Mouse (Mus musculus): ENCODE results near the gene Derl3. TPM values are rescaled to one million over a fixed set of nuclear protein-coding genes. Genes with fewer than 3 reads are reported as not detected.
A peak's percentile ranks its signal among the peaks of the same experiment; 100 is the strongest.

Derl3 gene
- total RNA-seq, 2 experiments from 2014 or later, result 1.7 TPM; not detected in 1

- no peak for ATAC-seq (replicated peaks; ENCODE audit: low FRiP score, low TSS enrichment, poor library complexity, severe bottlenecking)
Measured at GRCm38 (mm10) chr10:75936909-75937667, 43.9 kb downstream of the Derl3 start.

GRCm38 (mm10) chr10:75937851-75938643 is 44.8 kb downstream of the Derl3 start:
- 0 out of 2 replicates have a peak, but pooled peaks have one; percentile 16 for ATAC-seq (replicated peaks; ENCODE audit: low FRiP score, low TSS enrichment, poor library complexity, severe bottlenecking)

GRCm38 (mm10) chr10:75939481-75940234 is 46.4 kb downstream of the Derl3 start:
- peak; percentile 51; the same call in 1 of the 2 replicates for ATAC-seq (replicated peaks; ENCODE audit: low FRiP score, low TSS enrichment, poor library complexity, severe bottlenecking)

- ATAC-seq (replicated peaks; ENCODE audit: low FRiP score, low TSS enrichment, poor library complexity, severe bottlenecking), result no peak
Measured at GRCm38 (mm10) chr10:75940520-75940919, 47.3 kb downstream of the Derl3 start, which contains the start of gene Gm867. Gene Gm867, minus strand, starts transcription at chr10:75940672.

- ATAC-seq (replicated peaks; ENCODE audit: low FRiP score, low TSS enrichment, poor library complexity, severe bottlenecking), result no peak
Measured at GRCm38 (mm10) chr10:75941042-75941824, 48.0 kb downstream of the Derl3 start.

- ATAC-seq (replicated peaks; ENCODE audit: low FRiP score, low TSS enrichment, poor library complexity, severe bottlenecking), result no peak; the same call in 1 of the 2 replicates
Measured at GRCm38 (mm10) chr10:75942736-75943477, 49.7 kb downstream of the Derl3 start, which contains the start of gene Vpreb3. Gene Vpreb3, plus strand, starts transcription at chr10:75943057.

- ATAC-seq (replicated peaks; ENCODE audit: low FRiP score, low TSS enrichment, poor library complexity, severe bottlenecking), result no peak
Measured at GRCm38 (mm10) chr10:75944066-75944772, 51.0 kb downstream of the Derl3 start.

GRCm38 (mm10) chr10:75945213-75945612 is 52.0 kb downstream of the Derl3 start:
- ATAC-seq (replicated peaks; ENCODE audit: low FRiP score, low TSS enrichment, poor library complexity, severe bottlenecking), result no peak

Other genes starting within 250 kb of the Derl3 start
- 2.3 and 4.8 TPM in 2 replicates for gene Susd2, start 249.4 kb upstream of the Derl3 start, total RNA-seq (2014; fragmentation: Nextera tagmentation)
- gene Susd2, start 249.4 kb upstream of the Derl3 start, total RNA-seq (2017), result 0.69 and 0.94 TPM in 2 replicates
- 71.3 and 96.2 TPM in 2 replicates for gene Cabin1, start 129.1 kb upstream of the Derl3 start, total RNA-seq (2014; fragmentation: Nextera tagmentation)
- gene Cabin1, start 129.1 kb upstream of the Derl3 start, total RNA-seq (2017), result 25.5 and 33.5 TPM in 2 replicates
- gene Ddt, start 120.0 kb upstream of the Derl3 start, total RNA-seq (2014; fragmentation: Nextera tagmentation), result 41.3 and 45.6 TPM in 2 replicates
- gene Ddt, start 120.0 kb upstream of the Derl3 start, total RNA-seq (2017), result 39.1 and 49.7 TPM in 2 replicates
- not detected in 2 replicates for gene Gm20441, start 112.5 kb upstream of the Derl3 start, total RNA-seq (2014; fragmentation: Nextera tagmentation)
- not detected in 2 replicates for gene Gm20441, start 112.5 kb upstream of the Derl3 start, total RNA-seq (2017)
- 2.0 and 2.7 TPM in 2 replicates for gene Gstt3, start 112.0 kb upstream of the Derl3 start, total RNA-seq (2014; fragmentation: Nextera tagmentation)
- gene Gstt3, start 112.0 kb upstream of the Derl3 start, total RNA-seq (2017), result 3.0 TPM in 1 of 2 replicates, not detected in the other
- 0.49 and 2.5 TPM in 2 replicates for gene Gstt1, start 94.8 kb upstream of the Derl3 start, total RNA-seq (2014; fragmentation: Nextera tagmentation)
- 1.4 and 2.1 TPM in 2 replicates for gene Gstt1, start 94.8 kb upstream of the Derl3 start, total RNA-seq (2017)
- not detected in 2 replicates for gene Gstt4, start 70.9 kb upstream of the Derl3 start, total RNA-seq (2014; fragmentation: Nextera tagmentation)
- 0.65 TPM in 1 of 2 replicates, not detected in the other for gene Gstt4, start 70.9 kb upstream of the Derl3 start, total RNA-seq (2017)
- gene Gstt2, start 56.0 kb upstream of the Derl3 start, total RNA-seq (2014; fragmentation: Nextera tagmentation), result 9.3 and 15.1 TPM in 2 replicates
- gene Gstt2, start 56.0 kb upstream of the Derl3 start, total RNA-seq (2017), result 10.0 and 24.9 TPM in 2 replicates
- gene Mif, start 33.2 kb upstream of the Derl3 start, total RNA-seq (2014; fragmentation: Nextera tagmentation), result 591 and 602 TPM in 2 replicates
- 419 and 579 TPM in 2 replicates for gene Mif, start 33.2 kb upstream of the Derl3 start, total RNA-seq (2017)
- 98.4 and 103 TPM in 2 replicates for gene Smarcb1, start 28.2 kb downstream of the Derl3 start, total RNA-seq (2014; fragmentation: Nextera tagmentation)
- 54.5 and 69.3 TPM in 2 replicates for gene Smarcb1, start 28.2 kb downstream of the Derl3 start, total RNA-seq (2017)
- gene Chchd10, start 39.7 kb downstream of the Derl3 start, total RNA-seq (2014; fragmentation: Nextera tagmentation), result 177 and 314 TPM in 2 replicates
- gene Chchd10, start 39.7 kb downstream of the Derl3 start, total RNA-seq (2017), result 74.0 and 119 TPM in 2 replicates
- gene Mmp11, start 43.1 kb downstream of the Derl3 start, total RNA-seq (2014; fragmentation: Nextera tagmentation), result 0.96 and 1.9 TPM in 2 replicates
- gene Mmp11, start 43.1 kb downstream of the Derl3 start, total RNA-seq (2017), result not detected in 2 replicates
- gene Gm867, start 47.3 kb downstream of the Derl3 start, total RNA-seq (2014; fragmentation: Nextera tagmentation), result 1.8 and 3.6 TPM in 2 replicates
- not detected in 2 replicates for gene Gm867, start 47.3 kb downstream of the Derl3 start, total RNA-seq (2017)
- gene Vpreb3, start 49.6 kb downstream of the Derl3 start, total RNA-seq (2014; fragmentation: Nextera tagmentation), result 6.1 and 35.6 TPM in 2 replicates
- gene Vpreb3, start 49.6 kb downstream of the Derl3 start, total RNA-seq (2017), result not detected in 2 replicates
- gene Gm5134, start 61.1 kb downstream of the Derl3 start, total RNA-seq (2014; fragmentation: Nextera tagmentation), result 0.12 and 1.4 TPM in 2 replicates
- 0.38 TPM in 1 of 2 replicates, not detected in the other for gene Gm5134, start 61.1 kb downstream of the Derl3 start, total RNA-seq (2017)
- 15.2 and 25.8 TPM in 2 replicates for gene Zfp280b, start 139.2 kb downstream of the Derl3 start, total RNA-seq (2014; fragmentation: Nextera tagmentation)
- gene Zfp280b, start 139.2 kb downstream of the Derl3 start, total RNA-seq (2017), result 9.3 and 11.9 TPM in 2 replicates
- not detected in 2 replicates for gene Slc5a4b, start 217.5 kb downstream of the Derl3 start, total RNA-seq (2014; fragmentation: Nextera tagmentation)
- gene Slc5a4b, start 217.5 kb downstream of the Derl3 start, total RNA-seq (2017), result not detected in 2 replicates

Data from megakaryocyte-erythroid progenitor cell, adult 5-6 weeks (primary cell).